Comparison of ENCODE assay signal across 16 mouse cellular contexts in the genomic region with DNA sequence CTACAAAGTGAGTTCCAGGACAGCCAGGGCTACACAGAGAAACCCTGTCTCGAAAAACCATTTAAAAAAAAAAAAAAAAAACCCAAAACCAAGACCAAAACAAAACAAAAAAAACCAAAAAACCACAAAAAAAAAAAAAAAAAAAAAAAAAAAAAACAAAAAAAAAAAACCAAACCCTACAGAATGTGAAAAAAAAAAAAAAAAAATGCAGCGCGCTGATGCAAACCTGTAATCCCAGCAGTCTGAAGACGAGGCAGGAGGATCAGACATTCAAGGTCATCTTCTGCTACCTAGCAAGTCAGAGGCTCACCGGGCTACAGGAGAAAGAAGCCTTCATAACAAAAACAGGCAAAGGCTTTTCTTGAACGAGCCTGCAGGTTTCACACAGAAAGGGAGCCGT.
"Had no signal": no experiment of that assay in that cellular context is flagged by ENCODE, and none has a peak within 500 bp of the region (broad histone marks: within the 10 kb centered on the region; RNA-seq: fewer than 3 reads in every experiment).

No protein-coding gene starts in this region.

- ATAC-seq: liver, postnatal 0 days; lung, postnatal 0 days had no signal

- H3K9me3 ChIP-seq: limb, embryonic 12.5 days; limb, embryonic 15.5 days; midbrain, embryonic 12.5 days had no signal

- H3K9ac ChIP-seq: limb, embryonic 12.5 days; limb, embryonic 15.5 days; liver, embryonic 14.5 days; liver, postnatal 0 days; lung, embryonic 14.5 days; midbrain, embryonic 12.5 days had no signal

- H3K27ac ChIP-seq: kidney, postnatal 0 days; layer of hippocampus, adult 2 months; limb, embryonic 12.5 days; limb, embryonic 15.5 days; liver, embryonic 14.5 days; macrophage; midbrain, embryonic 12.5 days; stomach, postnatal 0 days had no signal

- H3K36me3 ChIP-seq: limb, embryonic 12.5 days; limb, embryonic 15.5 days; midbrain, embryonic 12.5 days had no signal

- H3K4me3 ChIP-seq: layer of hippocampus, adult 2 months; limb, embryonic 15.5 days; midbrain, embryonic 12.5 days had no signal

- DNase-seq: kidney, postnatal 25 days; layer of hippocampus, adult 9-11 months; left cerebral cortex, postnatal 4 days; liver, postnatal 0 days; lung, embryonic 14.5 days; thymus, adult 2 months; thymus, postnatal 25 days had no signal

- H3K4me2 ChIP-seq: limb, embryonic 15.5 days had no signal

- H3K27me3 ChIP-seq: limb, embryonic 15.5 days; midbrain, embryonic 12.5 days had no signal
